Mouse (Mus musculus): ENCODE measurements around the gene Ssmem1.

Gene Ssmem1

GRCm38 (mm10) chr6:30509265-30510239 lies at the start of gene Ssmem1, which contains the start of gene Tmem209:
Ssmem1 (plus strand) TSS chr6:30509849.
Tmem209 (minus strand) TSS chr6:30509783.
- DNase-seq (ENCODE audit: low spot score): peak; percentile 99

- peak; percentile 79 for DNase-seq (ENCODE audit: low spot score)
Observed at GRCm38 (mm10) chr6:30460750-30461446, 48.8 kb upstream of the Ssmem1 start.

- DNase-seq (ENCODE audit: low spot score): no peak
Observed at GRCm38 (mm10) chr6:30461755-30462344, 47.8 kb upstream of the Ssmem1 start.

DNA sequence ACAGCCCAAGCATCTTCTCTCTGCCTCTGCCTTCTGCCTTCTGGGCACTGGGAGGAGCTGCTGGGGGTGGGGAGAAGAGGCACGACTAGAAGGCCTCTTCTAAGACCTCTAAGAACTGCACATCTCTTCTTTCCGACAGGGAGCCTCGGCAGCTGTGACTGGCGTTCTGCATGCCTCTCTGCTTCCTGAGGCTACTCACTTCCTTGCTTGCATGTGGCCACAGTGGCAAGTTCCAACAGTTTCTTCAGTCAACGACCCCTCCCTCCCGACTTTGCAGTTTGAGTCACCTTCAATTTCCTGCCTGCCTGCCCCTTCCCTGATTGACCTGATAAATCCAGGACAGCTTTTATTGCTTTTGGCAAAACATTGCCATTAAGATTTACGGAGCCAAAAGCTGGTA lies 46.8 kb upstream of the Ssmem1 start:
- DNase-seq (ENCODE audit: low spot score): no peak

- no peak for DNase-seq (ENCODE audit: low spot score)
Observed at GRCm38 (mm10) chr6:30465586-30465985, 44.1 kb upstream of the Ssmem1 start.

GRCm38 (mm10) chr6:30468058-30468457 lies 41.6 kb upstream of the Ssmem1 start:
- DNase-seq (ENCODE audit: low spot score): no peak

DNA sequence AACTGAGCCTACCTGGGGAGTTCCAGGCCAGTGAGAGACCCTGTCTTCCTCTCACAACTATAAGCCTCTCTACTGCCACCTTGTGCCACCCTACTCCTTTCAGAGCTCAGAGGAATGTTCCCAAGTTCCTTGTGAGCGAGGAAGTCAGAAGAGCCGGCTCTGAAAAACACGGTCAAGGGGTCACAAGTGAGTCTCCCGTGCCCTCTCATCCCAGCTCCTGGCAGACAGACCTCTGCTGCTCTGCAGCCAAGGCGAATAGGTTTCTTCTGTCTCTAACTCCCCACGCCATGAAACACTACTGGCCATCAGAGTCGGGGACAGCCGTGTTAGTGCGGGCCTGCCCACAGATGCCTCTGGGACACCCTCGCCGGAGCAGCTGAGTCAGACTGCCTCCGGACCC lies 41.0 kb upstream of the Ssmem1 start:
- DNase-seq (ENCODE audit: low spot score): peak; percentile 75

DNA sequence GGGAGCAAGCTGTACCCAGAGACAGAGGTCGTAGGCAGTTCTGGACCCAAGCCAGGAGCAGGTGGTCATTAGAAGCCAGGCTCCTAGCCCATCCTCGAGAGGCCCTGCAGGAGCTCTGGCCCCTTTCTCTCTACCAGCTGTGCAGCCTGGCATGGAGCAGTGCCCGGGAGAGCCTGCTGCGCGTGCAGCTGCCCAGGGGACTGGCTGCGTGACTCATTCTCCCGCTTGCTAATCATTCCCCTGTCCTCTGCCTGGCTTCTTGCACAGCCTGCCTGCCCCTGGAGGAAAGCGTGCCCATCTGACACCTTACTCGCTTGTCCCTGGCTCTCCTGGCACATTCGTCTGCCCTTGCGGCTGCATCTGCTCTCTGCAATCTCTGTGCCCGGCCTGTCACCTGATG lies 40.3 kb upstream of the Ssmem1 start:
- peak; percentile 60 for DNase-seq (ENCODE audit: low spot score)

DNA sequence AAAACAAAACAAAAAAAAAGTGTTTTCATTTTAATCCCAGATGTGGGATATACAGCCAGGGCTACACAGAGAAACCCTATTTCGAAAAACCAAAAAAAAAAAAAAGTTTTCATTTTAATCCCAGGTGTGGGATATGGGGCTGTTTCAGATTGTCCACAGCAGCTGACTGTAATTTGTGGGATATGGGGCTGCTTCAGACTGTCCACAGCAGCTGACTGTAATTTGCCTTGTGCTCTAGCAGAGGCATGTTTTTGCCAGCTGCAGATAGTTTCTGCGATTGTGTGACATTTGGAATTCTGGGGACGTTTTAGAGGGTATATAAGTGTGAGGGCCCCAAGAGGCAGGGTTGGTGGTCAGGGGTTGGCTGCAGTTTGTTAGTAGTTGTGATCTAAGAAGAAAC lies 37.9 kb upstream of the Ssmem1 start:
- DNase-seq (ENCODE audit: low spot score): no peak

DNA sequence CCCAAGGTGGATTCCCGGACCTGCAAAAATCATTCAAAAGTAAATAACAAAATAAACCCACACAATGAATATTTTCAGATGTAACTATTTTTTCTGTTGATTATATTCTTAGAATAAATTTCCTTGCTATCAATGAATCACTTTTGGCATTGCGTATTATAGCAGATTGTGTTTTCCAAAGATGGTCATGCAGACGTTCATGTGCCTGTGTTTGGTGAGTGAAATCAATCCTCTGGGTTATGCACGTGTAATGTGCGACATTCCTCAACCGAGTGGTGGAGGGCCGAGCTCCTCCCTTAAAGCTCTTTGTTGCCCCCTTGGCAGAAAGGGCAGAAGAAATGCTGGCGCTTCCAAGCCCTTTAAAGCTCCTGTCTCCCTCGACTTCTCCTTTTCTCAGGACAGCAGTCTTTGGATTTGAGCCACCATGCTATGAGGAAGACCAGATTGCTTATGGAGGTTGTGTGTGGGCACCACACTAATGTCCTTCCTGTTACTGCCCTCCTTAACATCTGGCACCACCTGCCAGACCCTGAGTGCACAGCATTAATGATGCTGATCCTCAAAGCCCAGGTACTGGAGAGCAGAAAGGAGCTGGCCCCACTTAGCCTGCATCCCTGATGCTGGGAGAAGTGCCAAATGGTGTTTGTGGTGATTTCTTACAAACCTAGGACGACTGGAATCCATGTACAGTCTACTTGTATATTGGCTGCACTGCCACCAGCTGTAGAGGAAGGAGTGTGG lies 33.5 kb upstream of the Ssmem1 start:
- no peak for DNase-seq (ENCODE audit: low spot score)

GRCm38 (mm10) chr6:30477210-30477714 lies 32.4 kb upstream of the Ssmem1 start:
- DNase-seq (ENCODE audit: low spot score): no peak

- no peak for DNase-seq (ENCODE audit: low spot score)
Observed at GRCm38 (mm10) chr6:30477784-30478183, 31.9 kb upstream of the Ssmem1 start.

DNA sequence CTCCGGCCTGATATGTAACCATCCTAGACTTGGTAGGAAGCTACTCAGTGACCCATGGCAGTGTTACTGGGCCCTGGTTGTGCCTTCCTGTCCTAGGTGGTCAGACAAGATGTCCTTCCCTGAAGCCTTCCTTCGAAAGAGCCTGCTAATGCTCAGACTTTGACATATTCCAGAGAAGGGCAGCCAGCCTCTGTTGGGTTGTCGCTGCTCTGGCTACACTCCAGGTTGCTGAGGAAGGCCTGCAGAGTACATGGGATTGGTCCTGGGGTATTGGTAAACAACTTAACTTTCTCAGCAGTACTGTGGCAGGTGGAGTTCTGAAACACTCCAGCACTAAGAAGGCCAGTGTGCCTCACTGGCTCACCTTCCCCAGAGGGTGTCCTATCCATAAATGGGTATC lies 30.2 kb upstream of the Ssmem1 start:
- no peak for DNase-seq (ENCODE audit: low spot score)

GRCm38 (mm10) chr6:30482908-30483307 lies 26.7 kb upstream of the Ssmem1 start:
- no peak for DNase-seq (ENCODE audit: low spot score)

- DNase-seq (ENCODE audit: low spot score): no peak
Observed at GRCm38 (mm10) chr6:30486504-30486903, 23.1 kb upstream of the Ssmem1 start.

DNA sequence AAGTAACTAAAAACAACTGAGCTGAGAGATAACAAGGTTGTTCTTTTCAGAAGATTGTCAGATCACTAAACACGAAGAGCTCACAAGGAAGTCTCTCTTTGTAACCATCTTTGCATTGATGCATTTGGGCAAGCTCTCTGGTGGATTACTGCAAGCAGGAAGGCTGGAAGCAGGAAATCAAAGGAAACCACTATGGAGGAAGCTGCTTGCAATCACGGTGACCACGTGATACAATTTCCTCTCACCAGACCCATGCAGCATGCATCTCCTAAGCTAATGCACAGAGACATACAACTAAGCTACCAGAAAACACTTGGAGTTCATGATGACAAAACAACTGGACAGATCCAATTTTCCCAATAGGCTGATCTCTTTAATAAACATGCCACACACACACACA lies 10.6 kb upstream of the Ssmem1 start:
- DNase-seq (ENCODE audit: low spot score): no peak

GRCm38 (mm10) chr6:30508824-30509223 lies 825 bp upstream of the Ssmem1 start:
- DNase-seq (ENCODE audit: low spot score): no peak

DNA sequence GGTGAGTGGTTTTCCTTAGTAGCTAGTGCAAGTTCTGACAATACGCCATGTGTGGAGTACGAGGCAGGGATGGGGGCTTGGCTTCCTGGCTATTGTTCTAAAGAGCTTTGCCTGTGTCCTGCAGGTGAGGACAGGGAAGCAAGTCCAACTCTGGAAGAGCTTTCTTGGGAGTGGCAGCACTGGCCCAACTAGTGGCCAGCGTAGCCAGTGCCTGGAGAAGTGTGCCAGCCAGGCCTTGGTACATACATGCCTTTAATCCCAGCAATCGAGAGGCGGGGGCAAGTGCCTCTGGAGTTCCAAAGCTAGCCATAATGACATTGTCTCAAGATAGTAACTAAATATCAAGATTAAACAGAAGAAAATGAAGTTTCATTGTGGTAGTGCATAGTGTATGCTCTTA lies 642 bp downstream of the Ssmem1 start:
- DNase-seq (ENCODE audit: low spot score): no peak

DNA sequence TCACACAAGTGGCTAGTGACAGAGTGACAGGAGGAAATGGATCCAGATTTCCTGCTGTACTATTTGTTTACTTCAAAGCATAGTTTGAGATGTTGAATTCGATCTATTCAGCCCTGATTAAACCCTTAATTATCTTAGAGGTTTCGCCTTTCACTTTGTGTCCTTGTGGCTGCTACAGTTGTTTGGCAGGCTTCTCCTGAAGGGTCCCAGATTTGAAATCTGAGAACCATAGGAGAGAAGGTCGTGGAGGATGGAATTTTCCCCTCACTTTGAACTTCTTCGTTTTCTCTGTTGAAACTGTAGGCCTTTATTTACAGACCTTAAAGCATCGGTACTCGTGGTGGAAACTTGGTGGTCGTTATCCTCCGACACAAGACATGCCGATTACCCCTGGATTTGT lies 4.6 kb downstream of the Ssmem1 start:
- DNase-seq (ENCODE audit: low spot score): no peak

DNA sequence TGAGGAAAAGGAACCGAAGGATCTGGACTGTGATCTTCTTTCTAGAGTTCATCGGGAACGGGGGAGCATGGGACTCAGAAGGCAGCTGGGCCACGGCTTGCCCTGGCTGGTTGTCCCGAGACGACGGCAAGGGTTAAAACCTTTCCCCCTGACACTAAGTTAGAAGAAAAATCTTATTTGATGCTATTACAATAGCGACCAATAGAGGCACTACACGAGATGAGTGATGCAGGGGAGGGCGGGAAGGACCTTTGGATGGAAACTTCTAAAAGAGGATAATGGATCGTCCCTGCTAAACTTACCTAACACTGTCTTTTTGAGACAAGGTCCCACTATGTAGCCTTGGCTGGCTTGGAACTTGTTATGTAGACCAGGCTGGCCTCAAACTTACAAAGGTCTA lies 10.8 kb downstream of the Ssmem1 start:
- DNase-seq (ENCODE audit: low spot score): no peak

DNA sequence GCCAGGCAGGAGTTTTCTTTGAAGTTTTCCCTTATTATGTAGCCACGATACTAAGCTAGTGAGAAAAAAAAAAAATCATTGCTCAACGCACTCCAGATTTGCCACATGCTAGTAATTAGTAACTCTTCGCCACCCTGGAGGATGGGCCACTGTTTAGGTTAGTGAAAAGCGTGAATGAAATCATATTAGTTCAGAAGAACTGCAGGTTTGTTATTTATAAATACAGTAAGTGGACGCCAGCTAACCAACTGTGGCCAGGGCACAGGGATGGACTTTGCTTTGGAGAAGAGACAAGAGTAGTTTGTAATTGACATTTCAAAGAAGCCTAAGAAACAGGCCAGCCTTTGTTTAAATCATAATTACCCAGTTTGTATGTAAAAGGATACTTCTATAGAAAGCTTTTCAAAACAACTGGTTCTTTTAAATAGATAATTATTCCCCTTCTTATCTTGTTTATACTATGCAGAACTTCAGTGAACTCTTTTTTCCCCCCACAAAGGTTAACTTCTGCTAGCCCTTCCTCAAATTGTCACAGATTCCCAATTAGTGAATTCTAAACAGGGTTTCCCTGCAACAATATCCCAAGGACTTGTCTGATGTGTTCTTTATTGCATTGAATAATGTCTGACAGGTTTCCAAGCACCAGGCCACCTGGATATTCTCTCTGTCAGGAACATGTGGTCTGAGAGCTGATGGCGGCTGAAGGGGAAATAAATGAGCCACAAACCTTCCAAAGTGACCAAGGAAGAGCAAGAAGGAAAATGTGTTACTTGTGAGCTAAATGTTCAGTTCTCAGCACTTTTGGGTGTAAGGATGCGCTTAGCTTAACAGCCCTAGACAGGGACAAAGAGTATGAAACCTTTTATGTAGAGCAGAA lies 16.0 kb downstream of the Ssmem1 start:
- no peak for DNase-seq (ENCODE audit: low spot score)

Measured in testis, postnatal 10 days (tissue).